Mouse (Mus musculus) layer of hippocampus, postnatal 10 days (tissue): ENCODE measurements around the gene Supt6. TPM values are rescaled to one million over a fixed set of nuclear protein-coding genes. Genes with fewer than 3 reads are reported as not detected.

Experiments used
- DNase-seq, 2 experiments: peaks; one replicate each; pipeline ENCODE4 v3.0.0; 2021; ENCODE audit warnings: low spot score in 2 of 2
- total RNA-seq, 2 experiments: library from RNA; stranded (reverse); gene quantifications; 2 replicates each; pipeline ENCODE4 v1.2.3; 2021

The Supt6 gene
- total RNA-seq, 2 experiments from 2014 or later: 91.6 to 94.6 TPM

- no peak for DNase-seq
These were observed 61.8 kb downstream of the Supt6 start for GRCm38 (mm10) chr11:78183884-78184514.

GRCm38 (mm10) chr11:78182961-78183844 lies 62.6 kb downstream of the Supt6 start, which contains the start of gene Rpl23a:
TSS of gene Rpl23a (minus strand) at chr11:78183584.
- peak; percentile 76 to 83 for DNase-seq

GRCm38 (mm10) chr11:78182450-78182849 lies 63.3 kb downstream of the Supt6 start:
- DNase-seq: no peak

- DNase-seq: no peak
These were observed 63.9 kb downstream of the Supt6 start for GRCm38 (mm10) chr11:78181830-78182357.

- DNase-seq: no peak
These were observed 65.6 kb downstream of the Supt6 start for GRCm38 (mm10) chr11:78180081-78180761.

- DNase-seq: no peak
These were observed 66.3 kb downstream of the Supt6 start for GRCm38 (mm10) chr11:78179438-78179999.

GRCm38 (mm10) chr11:78178859-78179437 lies 66.8 kb downstream of the Supt6 start:
- DNase-seq: peak; percentile 78 to 83

GRCm38 (mm10) chr11:78177903-78178858 lies 67.6 kb downstream of the Supt6 start:
- peak; percentile 98 to 99 for DNase-seq

- DNase-seq: no peak
These were observed 68.3 kb downstream of the Supt6 start for GRCm38 (mm10) chr11:78177437-78177836.

GRCm38 (mm10) chr11:78176905-78177331 lies 68.9 kb downstream of the Supt6 start:
- DNase-seq: no peak

GRCm38 (mm10) chr11:78176402-78176862 lies 69.4 kb downstream of the Supt6 start, which contains the start of the genes Nek8 and Tlcd1:
TSS of gene Nek8 (minus strand) at chr11:78176675.
TSS of gene Tlcd1 (plus strand) at chr11:78176711.
- peak; percentile 74 to 84 for DNase-seq

GRCm38 (mm10) chr11:78175771-78176401 lies 69.9 kb downstream of the Supt6 start:
- DNase-seq: no peak

GRCm38 (mm10) chr11:78174506-78174905 lies 71.3 kb downstream of the Supt6 start:
- no peak for DNase-seq

GRCm38 (mm10) chr11:78172748-78173383 lies 72.9 kb downstream of the Supt6 start:
- no peak for DNase-seq

GRCm38 (mm10) chr11:78172034-78172747 lies 73.6 kb downstream of the Supt6 start:
- peak in 1 of 2 experiments; percentile 47 for DNase-seq

- DNase-seq: no peak
These were observed 74.5 kb downstream of the Supt6 start for GRCm38 (mm10) chr11:78171328-78171727.

GRCm38 (mm10) chr11:78170306-78170705 lies 75.5 kb downstream of the Supt6 start:
- no peak for DNase-seq
